In the genomic region with DNA sequence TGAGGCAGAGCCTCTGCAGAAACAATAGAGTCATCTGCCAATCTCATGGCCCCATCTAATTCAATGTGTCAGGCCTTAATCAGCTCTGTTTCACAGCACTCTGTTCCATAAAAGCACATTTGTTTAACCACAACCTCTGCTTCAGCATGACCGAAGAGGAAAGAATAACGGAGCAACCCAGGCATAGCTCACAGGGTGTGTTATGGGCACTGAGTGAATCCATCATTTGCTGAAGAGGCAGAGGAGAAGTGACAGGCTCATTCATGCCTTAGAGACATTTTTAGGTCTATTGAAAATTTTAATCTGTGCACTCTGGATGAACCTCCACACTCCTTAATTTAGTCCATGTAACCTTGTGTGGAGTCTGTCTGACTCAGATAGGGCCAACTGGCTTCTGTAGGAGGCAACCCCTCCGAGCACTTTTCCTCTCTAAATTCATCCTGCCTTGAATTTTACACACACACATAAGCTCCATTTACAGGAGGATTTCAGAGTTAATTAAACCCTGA, we compare ENCODE assay signal across 10 mouse cellular contexts.
DNase-seq lines count a peak whose midpoint lies in the region; ATAC-seq lines count a peak whose summit lies in the region.
"Had no signal": no experiment of that assay in that cellular context is flagged by ENCODE, and none has a peak within 500 bp of the region (broad histone marks: within the 10 kb centered on the region; RNA-seq: fewer than 3 reads in every experiment).

No protein-coding gene starts in this region.

- ATAC-seq in forebrain, embryonic 15.5 days (replicated peaks) = peak; percentile 78
- ATAC-seq in midbrain, embryonic 12.5 days (ENCODE audit: low FRiP score, low read depth) = peak; percentile 95
- ATAC-seq: liver, embryonic 12.5 days had no signal

- H3K9ac ChIP-seq in forebrain, embryonic 15.5 days (replicated peaks) = no peak overlapping the region
- no peak overlapping the region for H3K9ac ChIP-seq in midbrain, embryonic 12.5 days (replicated peaks)
- H3K9ac ChIP-seq: heart, embryonic 13.5 days; liver, embryonic 12.5 days had no signal

- H3K27me3 ChIP-seq in forebrain, embryonic 15.5 days = no peaks in the 10 kb centered on the region
- H3K27me3 ChIP-seq in midbrain, embryonic 12.5 days = 0 out of 2 replicates have a peak, but pooled peaks cover 3% of the 10 kb centered on the region
- no peaks in the 10 kb centered on the region for H3K27me3 ChIP-seq in limb, embryonic 10.5 days (ENCODE audit: low read depth, poor library complexity, severe bottlenecking)
- H3K27me3 ChIP-seq: heart, embryonic 13.5 days; liver, embryonic 12.5 days had no signal

- no peak overlapping the region for H3K4me2 ChIP-seq in forebrain, embryonic 15.5 days (replicated peaks)
- H3K4me2 ChIP-seq in midbrain, embryonic 12.5 days (replicated peaks) = peak overlapping the region; percentile 9; the same call in 1 of the 2 replicates
- H3K4me2 ChIP-seq: heart, embryonic 13.5 days; liver, embryonic 12.5 days had no signal

- no peak overlapping the region for H3K4me3 ChIP-seq in forebrain, embryonic 15.5 days
- H3K4me3 ChIP-seq in midbrain, embryonic 12.5 days = no peak overlapping the region
- no peak overlapping the region for H3K4me3 ChIP-seq in limb, embryonic 10.5 days
- H3K4me3 ChIP-seq: heart, embryonic 13.5 days; liver, embryonic 12.5 days had no signal

- peak overlapping the region; percentile 34 for H3K27ac ChIP-seq in forebrain, embryonic 15.5 days (replicated peaks)
- H3K27ac ChIP-seq in midbrain, embryonic 12.5 days (replicated peaks) = no peak overlapping the region
- H3K27ac ChIP-seq in limb, embryonic 10.5 days = no peak overlapping the region
- H3K27ac ChIP-seq: heart, embryonic 13.5 days; liver, embryonic 12.5 days had no signal

- DNase-seq in right cerebral cortex, adult 18-20 months = peak; percentile 15
- DNase-seq in right cerebral cortex, postnatal 36 days (ENCODE audit: low spot score in 2 of 2) = no peak
- no peak for DNase-seq in limb, embryonic 10.5 days (ENCODE audit: low spot score)
- no peak for DNase-seq in urinary bladder, postnatal 36 days (ENCODE audit: low spot score in 2 of 2)
- DNase-seq in adrenal gland, postnatal 4 days (ENCODE audit: low spot score in 2 of 2) = no peak
- DNase-seq: kidney, adult 18-20 months had no signal

- WGBS in forebrain, embryonic 15.5 days = 3% methylated on average over 3 of the region's 3 CpGs
- WGBS in midbrain, embryonic 12.5 days = 17% methylated on average over 3 of the region's 3 CpGs
- WGBS in limb, embryonic 10.5 days = 73% methylated on average over 3 of the region's 3 CpGs

- H3K36me3 ChIP-seq in forebrain, embryonic 15.5 days = no peaks in the 10 kb centered on the region
- H3K36me3 ChIP-seq in midbrain, embryonic 12.5 days = no peaks in the 10 kb centered on the region
- H3K36me3 ChIP-seq in limb, embryonic 10.5 days = no peaks in the 10 kb centered on the region
- H3K36me3 ChIP-seq: heart, embryonic 13.5 days; liver, embryonic 12.5 days had no signal

- H3K9me3 ChIP-seq in forebrain, embryonic 15.5 days = no peaks in the 10 kb centered on the region
- H3K9me3 ChIP-seq in midbrain, embryonic 12.5 days = no peaks in the 10 kb centered on the region
- H3K9me3 ChIP-seq in limb, embryonic 10.5 days (replicated peaks) = no peaks in the 10 kb centered on the region
- H3K9me3 ChIP-seq: heart, embryonic 13.5 days; liver, embryonic 12.5 days had no signal

- peaks cover 5% of the 10 kb centered on the region for H3K4me1 ChIP-seq in forebrain, embryonic 15.5 days
- H3K4me1 ChIP-seq in midbrain, embryonic 12.5 days = peaks cover 6% of the 10 kb centered on the region
- H3K4me1 ChIP-seq in limb, embryonic 10.5 days = no peaks in the 10 kb centered on the region
- H3K4me1 ChIP-seq: heart, embryonic 13.5 days; liver, embryonic 12.5 days had no signal
